Mouse (Mus musculus): ENCODE measurements around the gene Slco1a6.
"Not testable (repeated sequence)": the region's sequence is repeated elsewhere in the genome, so short reads cannot be mapped to it uniquely, and the experiment has no call there.

The Slco1a6 gene

DNA sequence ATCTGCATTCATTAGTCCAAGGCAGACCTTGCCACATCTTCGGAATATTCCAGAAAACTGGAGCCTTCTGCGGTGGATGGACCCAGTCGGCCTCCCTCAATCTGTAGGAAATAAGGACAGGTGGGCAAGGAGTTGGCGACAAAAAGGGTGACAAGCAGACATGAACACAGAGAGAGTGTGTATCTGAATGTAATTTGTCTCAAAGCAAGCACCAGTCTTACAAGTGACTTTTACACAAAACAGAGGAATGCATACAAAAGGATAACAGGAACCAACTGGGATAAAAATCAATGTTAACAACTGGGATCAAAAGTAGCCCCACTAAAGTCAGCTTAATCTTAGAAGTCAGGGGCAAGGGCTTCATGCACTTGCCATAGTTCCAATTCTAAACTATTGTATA lies at the start of gene Slco1a6:
Slco1a6 (minus strand) TSS at position 101 of the 400 bp plus-strand sequence.
- DNase-seq = no peak

DNA sequence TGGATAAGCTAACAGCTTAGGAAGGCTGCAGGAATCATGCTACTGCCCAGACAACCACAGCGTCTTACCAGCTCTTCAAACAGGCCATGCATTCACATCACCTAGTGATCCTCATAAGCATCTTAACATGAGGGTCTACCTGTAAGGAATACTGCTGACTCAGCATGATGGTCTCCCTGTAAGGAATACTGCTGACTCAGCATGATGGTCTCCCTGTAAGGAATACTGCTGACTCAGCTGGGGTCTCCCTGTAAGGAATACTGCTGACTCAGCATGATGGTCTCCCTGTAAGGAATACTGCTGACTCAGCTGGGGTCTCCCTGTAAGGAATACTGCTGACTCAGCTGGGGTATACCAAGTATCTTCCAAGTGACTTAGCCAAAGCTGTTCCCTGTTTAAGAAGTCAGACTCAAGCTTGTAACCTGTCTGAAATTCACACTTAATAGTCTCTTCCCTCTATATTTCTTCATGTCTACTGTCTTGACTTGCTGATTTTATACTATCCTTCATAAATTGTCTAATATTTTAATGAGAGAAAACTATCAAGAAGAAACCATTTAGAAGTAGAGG lies 42.5 kb upstream of the Slco1a6 start:
- DNase-seq = not testable (repeated sequence)

DNA sequence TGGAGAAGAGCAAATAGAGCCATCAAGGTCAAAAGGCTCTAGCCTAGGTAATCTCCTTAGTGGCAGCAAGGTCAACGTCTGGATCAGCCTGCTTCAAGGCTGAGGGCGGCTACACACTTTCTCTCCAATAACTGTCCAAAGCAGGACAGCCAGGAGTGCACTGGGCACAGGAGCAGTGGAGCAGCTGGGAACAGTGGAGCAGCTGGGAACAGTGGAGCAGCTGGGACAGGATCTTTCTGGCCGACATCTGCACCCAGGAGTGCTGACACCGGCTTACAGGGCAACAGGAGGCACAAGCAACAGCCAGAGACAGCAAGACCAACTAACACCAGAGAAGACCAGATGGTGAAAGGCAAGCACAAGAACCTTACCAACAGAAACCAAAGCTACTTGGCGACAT lies 36.7 kb upstream of the Slco1a6 start:
- no peak for DNase-seq

- no peak for DNase-seq
These were observed 31.1 kb upstream of the Slco1a6 start for GRCm38 (mm10) chr6:142239468-142239867.

- no peak for DNase-seq
These were observed 11.8 kb upstream of the Slco1a6 start for GRCm38 (mm10) chr6:142220138-142220537.

DNA sequence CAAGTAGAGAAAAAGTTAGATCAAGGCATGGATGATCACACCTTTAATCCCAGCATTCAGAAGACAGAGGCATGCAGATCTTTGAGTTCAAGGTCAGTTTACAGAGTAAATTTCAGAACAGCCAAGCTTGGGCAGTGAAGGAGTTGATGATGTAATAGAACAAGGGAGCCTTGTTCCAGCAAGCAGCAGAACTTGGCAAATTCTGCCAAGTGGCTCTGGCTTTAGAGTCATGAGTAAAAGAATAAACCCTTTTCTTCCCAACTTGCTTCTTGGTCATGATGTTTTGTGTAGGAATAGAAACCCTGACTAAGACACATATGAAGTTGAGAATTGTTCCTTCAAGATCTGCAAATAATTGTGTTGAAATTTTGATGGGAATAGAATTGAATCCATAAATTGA lies 3.5 kb upstream of the Slco1a6 start:
- DNase-seq = no peak

DNA sequence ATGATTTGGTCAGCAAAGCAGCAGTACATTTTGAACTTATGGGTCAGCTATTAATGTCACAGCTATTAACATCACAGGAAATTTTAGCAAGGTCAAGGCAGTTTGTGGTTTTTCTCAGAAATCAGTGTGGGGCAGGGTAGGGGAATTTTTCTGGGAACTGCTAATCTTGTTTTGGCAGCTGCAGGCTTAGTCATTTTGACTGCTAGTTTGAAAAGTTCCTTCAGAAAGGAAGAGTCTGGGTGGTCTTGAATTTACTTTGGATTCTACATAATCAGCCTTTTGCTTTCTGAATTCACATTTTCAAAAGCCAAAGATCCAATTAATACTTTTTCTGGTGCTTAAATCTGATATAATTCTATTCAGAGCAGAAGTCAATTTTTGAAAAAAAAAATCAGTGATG lies 1.4 kb upstream of the Slco1a6 start:
- no peak for DNase-seq

GRCm38 (mm10) chr6:142200524-142200923 lies 7.8 kb downstream of the Slco1a6 start:
- DNase-seq = no peak

DNA sequence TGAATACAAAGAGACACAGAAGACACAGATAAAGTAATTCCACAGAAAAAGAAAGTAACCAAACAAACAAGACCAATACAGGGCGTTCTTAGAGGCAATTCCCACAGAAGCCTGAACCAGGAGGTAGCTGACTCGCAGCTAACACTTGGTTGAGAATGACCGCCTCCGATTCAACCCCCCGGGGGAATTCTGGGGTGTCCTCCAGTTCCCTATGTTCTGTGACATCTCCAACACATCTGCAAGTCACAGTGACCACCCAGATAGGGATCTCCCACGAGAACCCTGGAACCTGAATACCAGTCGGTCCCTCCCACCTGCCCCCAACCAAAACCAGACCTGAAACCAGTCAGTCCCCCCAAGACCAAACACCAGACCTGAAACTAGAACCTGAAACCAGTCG lies 14.1 kb downstream of the Slco1a6 start:
- DNase-seq = no peak

DNA sequence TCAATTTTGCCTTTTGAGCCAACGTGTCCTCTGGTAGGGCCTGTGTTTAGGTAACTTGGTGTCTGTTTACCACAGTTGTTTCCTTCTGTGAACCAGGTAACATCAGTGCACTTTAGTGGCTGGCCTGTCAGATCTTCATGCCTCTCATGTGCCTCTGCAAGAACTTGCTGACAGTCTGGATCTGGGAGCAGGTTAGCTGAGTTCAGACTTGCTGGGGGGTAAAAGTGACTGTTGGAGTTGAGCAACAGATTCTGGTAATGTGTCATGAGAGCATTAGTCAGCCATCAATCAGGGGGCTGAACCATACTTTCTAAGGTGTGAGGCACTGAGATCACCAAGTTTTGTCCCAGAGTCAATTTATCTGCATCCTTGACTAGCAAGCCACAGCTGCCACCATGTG lies 16.4 kb downstream of the Slco1a6 start:
- DNase-seq = no peak

GRCm38 (mm10) chr6:142187426-142187825 lies 20.9 kb downstream of the Slco1a6 start:
- no peak for DNase-seq

DNA sequence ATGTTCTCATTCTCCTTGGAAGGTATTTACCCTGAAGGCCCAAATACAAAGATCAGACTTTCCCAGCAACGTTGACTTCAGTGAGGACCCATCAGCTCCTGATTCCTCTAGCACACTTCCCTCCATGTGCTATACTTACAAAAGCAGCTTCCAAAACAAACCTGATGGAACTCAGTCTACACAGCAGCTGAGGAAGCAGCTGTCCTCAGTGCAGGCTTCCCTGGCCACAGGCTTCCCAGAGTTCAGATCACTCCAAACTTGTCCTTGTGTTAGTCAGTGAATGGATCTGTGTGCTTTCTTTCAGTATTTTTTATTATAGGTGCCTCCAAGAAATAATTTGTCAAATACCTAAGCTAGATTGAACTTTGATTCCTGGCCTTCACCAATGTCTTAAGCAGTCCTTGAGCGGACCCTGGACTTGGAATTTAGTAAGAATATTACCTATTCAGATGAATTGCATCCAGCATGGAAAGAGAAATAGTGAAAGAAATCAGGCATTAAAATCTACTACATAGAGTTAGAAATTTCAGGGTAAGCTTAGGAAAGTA lies 22.4 kb downstream of the Slco1a6 start:
- DNase-seq = no peak

DNA sequence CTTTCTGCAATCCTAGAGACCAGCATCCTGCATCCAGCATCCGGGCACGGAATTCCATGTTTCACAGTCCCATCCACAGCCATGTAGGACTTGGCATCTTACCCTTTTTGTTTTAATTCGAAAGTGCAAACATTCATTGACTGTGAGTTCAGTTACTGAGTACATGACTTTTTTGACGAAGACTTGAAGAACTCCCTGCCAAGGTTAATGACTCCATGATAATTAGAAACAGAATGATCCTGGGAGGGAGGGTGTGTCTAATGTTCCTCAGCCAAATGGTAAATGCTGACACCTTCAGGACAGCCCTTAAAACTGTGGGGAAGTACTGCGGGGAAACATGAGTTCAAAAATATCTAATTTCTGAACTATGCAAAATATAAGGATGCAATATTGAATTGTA lies 44.9 kb downstream of the Slco1a6 start:
- no peak for DNase-seq

- no peak for DNase-seq
These were observed 47.1 kb downstream of the Slco1a6 start for GRCm38 (mm10) chr6:142161171-142161570.

DNA sequence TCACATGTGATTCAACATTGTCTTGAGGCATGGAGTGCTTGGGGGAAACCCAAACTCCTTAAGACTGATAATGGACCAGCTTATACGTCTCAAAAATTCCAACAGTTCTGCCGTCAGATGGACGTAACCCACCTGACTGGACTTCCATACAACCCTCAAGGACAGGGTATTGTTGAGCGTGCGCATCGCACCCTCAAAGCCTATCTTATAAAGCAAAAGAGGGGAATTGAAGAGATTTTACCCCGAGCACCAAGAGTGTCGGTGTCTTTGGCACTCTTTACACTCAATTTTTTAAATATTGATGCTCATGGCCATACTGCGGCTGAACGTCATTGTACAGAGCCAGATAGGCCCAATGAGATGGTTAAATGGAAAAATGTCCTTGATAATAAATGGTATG lies 54.2 kb downstream of the Slco1a6 start:
- not testable (repeated sequence) for DNase-seq

GRCm38 (mm10) chr6:142148371-142148770 lies 60.0 kb downstream of the Slco1a6 start:
- no peak for DNase-seq

DNA sequence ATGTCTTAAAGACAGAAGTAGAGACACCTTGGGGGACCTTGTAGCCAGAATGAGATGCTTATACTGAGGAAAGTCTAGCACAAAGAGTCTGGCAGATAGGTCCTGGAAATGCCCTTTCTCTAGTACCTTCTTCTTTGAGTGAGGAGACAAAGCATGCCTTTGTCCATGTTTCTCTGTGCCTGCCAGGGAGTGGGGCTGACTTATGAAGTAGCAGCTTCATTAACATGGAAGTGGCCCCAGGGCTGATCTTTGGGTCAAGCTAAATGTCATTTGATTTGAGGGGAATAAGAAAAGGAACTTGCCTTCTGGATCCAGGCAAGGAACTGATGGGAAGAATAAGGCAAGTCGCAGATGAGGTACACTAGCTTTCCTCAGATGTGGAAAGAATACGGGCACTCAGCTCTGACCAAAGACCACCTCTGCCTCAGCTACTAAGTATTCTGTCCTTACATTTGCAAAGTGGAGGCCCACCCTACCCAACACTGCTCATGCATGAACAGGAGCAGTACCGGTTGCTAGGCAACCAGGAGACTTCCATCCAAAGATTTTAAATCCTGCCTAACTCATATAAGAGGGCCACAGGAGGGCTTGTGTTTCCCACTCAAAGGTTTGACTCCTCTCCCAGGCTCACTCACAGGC lies 96.5 kb downstream of the Slco1a6 start:
- no peak for DNase-seq

GRCm38 (mm10) chr6:142091126-142091525 lies 117.2 kb downstream of the Slco1a6 start:
- DNase-seq = no peak

- DNase-seq = not testable (repeated sequence)
These were observed 150.0 kb downstream of the Slco1a6 start for GRCm38 (mm10) chr6:142058281-142058680.

DNA sequence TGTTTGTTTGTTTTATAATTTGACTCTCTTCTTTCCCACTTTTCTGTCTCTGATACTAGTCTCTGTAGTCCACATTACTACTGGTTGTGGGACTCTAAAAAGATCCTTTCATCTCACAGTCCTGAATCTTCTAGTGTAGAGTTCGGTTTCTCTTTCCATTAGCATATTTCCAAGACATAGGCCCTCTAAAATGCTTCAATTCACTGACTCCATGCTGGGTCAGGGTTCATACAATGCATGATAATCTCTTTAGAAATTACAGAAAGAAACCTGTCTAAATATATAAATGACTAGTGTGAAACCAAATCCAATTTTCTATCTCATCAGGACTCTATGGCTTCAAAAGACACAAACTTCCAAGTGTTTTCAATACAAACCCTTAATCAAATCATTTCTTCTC lies 160.6 kb downstream of the Slco1a6 start:
- no peak for DNase-seq

DNA sequence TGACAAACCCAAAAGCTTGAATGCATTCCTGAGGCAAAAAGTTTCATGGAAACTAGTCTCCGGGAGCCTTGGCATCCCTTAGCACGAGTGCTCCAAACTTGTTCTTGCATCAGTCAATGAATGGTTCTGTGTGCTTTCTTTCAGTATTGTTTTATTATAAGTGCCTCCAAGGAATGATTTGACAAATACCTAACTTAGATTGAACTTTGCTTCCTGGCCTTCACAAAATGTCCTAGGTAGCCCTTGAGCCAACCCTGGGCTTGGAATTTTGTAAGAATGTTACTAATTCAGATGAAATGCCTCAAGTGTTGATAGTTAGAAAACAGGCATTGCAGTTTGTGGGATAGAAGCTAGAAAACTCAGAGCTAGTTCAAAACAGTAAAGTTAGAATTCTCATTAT lies 162.6 kb downstream of the Slco1a6 start:
- DNase-seq = no peak

- DNase-seq = no peak
These were observed 166.4 kb downstream of the Slco1a6 start for GRCm38 (mm10) chr6:142041896-142042295.

- no peak for DNase-seq
These were observed 167.8 kb downstream of the Slco1a6 start for GRCm38 (mm10) chr6:142040306-142041175.

GRCm38 (mm10) chr6:142035771-142036170 lies 172.6 kb downstream of the Slco1a6 start:
- DNase-seq = no peak

All from liver (tissue).